8 mouse cellular contexts compared by ENCODE assay signal in genomic region chr13:9765537-9765851, GRCm38 (mm10). TPM values are rescaled to one million over a fixed set of nuclear protein-coding genes. Genes with fewer than 3 reads are reported as not detected.
DNase-seq lines count a peak whose midpoint lies in the region; ATAC-seq and TF ChIP-seq lines count a peak whose summit lies in the region.

No protein-coding gene starts in this region.

- H3K27me3 ChIP-seq in lung, embryonic 16.5 days (ENCODE audit: control insufficient read depth, insufficient read depth, low read depth, low read length), result no peaks in the 10 kb centered on the region
- H3K27me3 ChIP-seq in embryonic facial prominence, embryonic 15.5 days, result no peaks in the 10 kb centered on the region
- no peaks in the 10 kb centered on the region for H3K27me3 ChIP-seq in limb, embryonic 10.5 days (ENCODE audit: low read depth, poor library complexity, severe bottlenecking)
- H3K27me3 ChIP-seq in splenic B cell, adult 2 months (ENCODE audit: control insufficient read depth, insufficient read depth, low read length, poor library complexity, severe bottlenecking), result no peaks in the 10 kb centered on the region

- no peak for TF ChIP-seq CTCF in lung, adult 2 months (IDR thresholded peaks at IDR 0.05; ENCODE audit: insufficient read depth, low read length)

- peak overlapping the region; percentile 80 for H3K4me3 ChIP-seq in lung, embryonic 16.5 days (ENCODE audit: low read length)
- H3K4me3 ChIP-seq in lung, adult 2 months (replicated peaks; ENCODE audit: extremely low read depth, low read depth, low read length), result no peak overlapping the region
- H3K4me3 ChIP-seq in embryonic facial prominence, embryonic 15.5 days (replicated peaks), result peak overlapping the region; percentile 74
- H3K4me3 ChIP-seq in limb, embryonic 10.5 days, result peak overlapping the region; percentile 94

- H3K27ac ChIP-seq in lung, embryonic 16.5 days (ENCODE audit: low read length), result no peak overlapping the region; the same call in 1 of the 2 replicates
- peak overlapping the region; percentile 99 for H3K27ac ChIP-seq in embryonic facial prominence, embryonic 15.5 days (replicated peaks)
- H3K27ac ChIP-seq in limb, embryonic 10.5 days, result peak overlapping the region; percentile 100

- peaks cover 24% of the 10 kb centered on the region for H3K4me1 ChIP-seq in lung, embryonic 16.5 days (replicated peaks; ENCODE audit: control insufficient read depth, insufficient read depth, low read length)
- H3K4me1 ChIP-seq in lung, adult 2 months (ENCODE audit: control insufficient read depth, insufficient read depth, low read length), result peaks cover 10% of the 10 kb centered on the region
- peaks cover 25% of the 10 kb centered on the region for H3K4me1 ChIP-seq in embryonic facial prominence, embryonic 15.5 days
- peaks cover 45% of the 10 kb centered on the region for H3K4me1 ChIP-seq in limb, embryonic 10.5 days

- intact Hi-C loops in gastrocnemius, postnatal 14 days (cut with DNase I; ENCODE audit: low total_unique reads), result no loop called here

- no peak for TF ChIP-seq POLR2A in lung, adult 2 months (IDR thresholded peaks at IDR 0.05; ENCODE audit: borderline replicate concordance, extremely low read depth, low read depth, low read length)

- no peak for DNase-seq in lung, adult 2 months
- no peak for DNase-seq in limb, embryonic 10.5 days (ENCODE audit: low spot score)
- DNase-seq in splenic B cell, adult 2 months (ENCODE audit: low read depth, low spot score), result peak; percentile 41
- no peak for DNase-seq in cerebellum, postnatal 4 days (ENCODE audit: low spot score in 2 of 2)
- DNase-seq in left cerebral cortex, adult 8-10 months (ENCODE audit: low spot score in 2 of 2), result no peak
- DNase-seq in gastrocnemius, postnatal 14 days, result no peak

- H3K9ac ChIP-seq in lung, embryonic 16.5 days (ENCODE audit: low read length), result peak overlapping the region; percentile 100
- H3K9ac ChIP-seq in embryonic facial prominence, embryonic 15.5 days, result peak overlapping the region; percentile 99; the same call in 1 of the 2 replicates

- 5% methylated on average over 4 of the region's 4 CpGs for WGBS in lung, embryonic 16.5 days
- 13% methylated on average over 4 of the region's 4 CpGs for WGBS in lung, adult 2 months
- WGBS in embryonic facial prominence, embryonic 15.5 days, result 2% methylated on average over 4 of the region's 4 CpGs
- WGBS in limb, embryonic 10.5 days, result 6% methylated on average over 4 of the region's 4 CpGs

- peak overlapping the region; percentile 61 for H3K4me2 ChIP-seq in lung, embryonic 16.5 days (ENCODE audit: low read depth, low read length)
- peak overlapping the region; percentile 62 for H3K4me2 ChIP-seq in embryonic facial prominence, embryonic 15.5 days (replicated peaks)

- no peaks in the 10 kb centered on the region for H3K36me3 ChIP-seq in lung, embryonic 16.5 days (ENCODE audit: control insufficient read depth, insufficient read depth, low read length)
- no peaks in the 10 kb centered on the region for H3K36me3 ChIP-seq in embryonic facial prominence, embryonic 15.5 days
- no peaks in the 10 kb centered on the region for H3K36me3 ChIP-seq in limb, embryonic 10.5 days
- no peaks in the 10 kb centered on the region for H3K36me3 ChIP-seq in splenic B cell, adult 2 months (ENCODE audit: control insufficient read depth, insufficient read depth, low read length, poor library complexity, severe bottlenecking)

- ATAC-seq in lung, embryonic 16.5 days (ENCODE audit: low read depth), result no peak
- no peak for ATAC-seq in embryonic facial prominence, embryonic 15.5 days (ENCODE audit: insufficient number of reproducible peaks, low FRiP score, low TSS enrichment, low read depth)

- no peaks in the 10 kb centered on the region for H3K9me3 ChIP-seq in lung, embryonic 16.5 days (ENCODE audit: control insufficient read depth, low read length)
- H3K9me3 ChIP-seq in embryonic facial prominence, embryonic 15.5 days (replicated peaks), result no peaks in the 10 kb centered on the region
- no peaks in the 10 kb centered on the region for H3K9me3 ChIP-seq in limb, embryonic 10.5 days (replicated peaks)

RNA-seq across cellular contexts. Expression of gene Zmynd11, which starts 0.4 kb away (rescaled TPM):
- polyA plus RNA-seq in lung, embryonic 16.5 days (2015; fragmentation: Nextera tagmentation; extraction: Ambion mirVana), result 130 and 139 TPM in 2 replicates
- 47.9 and 62.0 TPM in 2 replicates for polyA plus RNA-seq in lung, adult 2 months (2012; rRNA removed)
- 112 and 117 TPM in 2 replicates for polyA plus RNA-seq in embryonic facial prominence, embryonic 15.5 days (2015; fragmentation: Nextera tagmentation; extraction: Ambion mirVana)
- 74.5 and 86.3 TPM in 2 replicates for polyA plus RNA-seq in limb, embryonic 10.5 days (2016; fragmentation: Nextera tagmentation; extraction: Ambion mirVana)
- total RNA-seq in left cerebral cortex, adult 8-10 months (2022), result 100 to 1,000 TPM; 230 to 248 (median 241) TPM
- total RNA-seq in gastrocnemius, postnatal 14 days (2021), result 10 to 100 TPM; 61.3 to 67.9 TPM
